Comparison of ENCODE assay signal across 1 mouse cellular context in the genomic region with DNA sequence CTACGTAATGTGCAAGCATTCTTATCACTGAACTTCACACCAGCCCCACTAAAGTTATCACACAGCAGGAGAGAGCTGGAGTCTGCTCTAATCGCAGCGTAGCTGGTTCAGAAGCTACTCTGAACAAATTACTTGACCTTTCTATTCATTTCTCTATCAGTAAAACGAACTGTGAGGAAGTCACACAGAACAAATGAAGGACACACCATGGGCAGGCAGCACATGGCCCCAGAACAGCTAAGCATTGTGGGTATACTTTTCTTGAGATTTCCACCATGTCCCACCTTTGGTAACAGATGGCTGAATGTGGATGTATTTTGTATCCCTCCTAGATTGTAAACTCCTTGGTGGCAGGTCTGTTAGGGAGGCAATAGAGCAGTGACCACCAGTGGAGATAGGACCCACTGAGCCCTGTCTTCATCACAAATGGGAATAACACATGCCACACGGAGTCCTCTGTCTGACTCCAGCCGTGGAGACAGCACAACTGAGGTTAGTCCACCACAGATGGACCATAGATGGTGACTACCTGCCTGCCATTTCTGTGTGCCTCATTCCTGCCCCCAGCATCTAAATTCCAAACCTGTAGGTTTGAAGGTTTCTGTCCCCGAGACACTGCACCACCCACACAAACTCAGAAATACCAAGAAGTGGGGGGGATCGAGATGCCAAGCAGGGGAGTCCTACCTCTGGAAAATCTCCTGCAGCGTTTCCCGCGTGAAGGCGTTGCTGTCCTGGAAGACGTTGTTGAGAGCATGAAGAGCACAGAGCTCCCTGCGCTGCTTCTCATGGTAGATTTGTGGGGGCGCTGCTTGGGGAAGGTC.
TF ChIP-seq lines count a peak whose summit lies in the region.

No protein-coding gene starts in this region.

TF ChIP-seq in C2C12, 6 proteins besides CTCF, POLR2A, EP300 and RAD21:
- TF ChIP-seq MYOG (IDR thresholded peaks at IDR 0.05; ENCODE audit: control insufficient read depth, extremely low read depth, insufficient read length) (no peak), MAX (IDR thresholded peaks at IDR 0.05) (peak; percentile 94)
